Mouse (Mus musculus): ENCODE measurements at regions not wholly inside any gene's neighbourhood (a gene's known extent, or its start where the extent isn't known, plus 50 kb on each side); places are given as distances from the start of the nearest gene placed in this dataset.
A peak's percentile ranks its signal among the peaks of the same experiment; 100 is the strongest.

GRCm38 (mm10) chr14:71486176-71486970 lies 886.7 kb upstream of the Fam160b2 start:
- DNase-seq (ENCODE audit: low read depth, low spot score) = peak; percentile 63

DNA sequence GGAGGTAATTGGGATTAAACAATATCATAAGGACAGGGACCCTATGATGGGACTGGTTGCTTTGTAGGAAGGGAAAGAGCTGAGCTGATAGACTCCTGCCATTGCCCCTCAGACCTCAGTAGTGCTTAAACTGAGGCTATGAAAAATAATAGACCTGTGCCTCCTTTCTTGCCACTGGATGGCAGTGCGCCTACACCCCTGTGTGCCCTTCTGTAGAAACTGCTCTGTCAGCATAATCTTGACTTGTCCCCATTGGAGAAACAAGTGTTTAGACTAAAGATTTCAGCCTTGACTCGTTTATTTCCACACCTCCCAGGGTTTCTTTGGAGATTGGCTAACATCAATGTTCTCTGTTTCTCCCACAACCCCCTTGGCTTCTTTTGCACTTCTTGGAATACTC lies 876.0 kb upstream of the Fam160b2 start:
- DNase-seq (ENCODE audit: low read depth, low spot score) = peak; percentile 66

- peak; percentile 31 for DNase-seq (ENCODE audit: low read depth, low spot score)
These were observed 874.3 kb upstream of the Fam160b2 start for GRCm38 (mm10) chr14:71473907-71474306.

DNA sequence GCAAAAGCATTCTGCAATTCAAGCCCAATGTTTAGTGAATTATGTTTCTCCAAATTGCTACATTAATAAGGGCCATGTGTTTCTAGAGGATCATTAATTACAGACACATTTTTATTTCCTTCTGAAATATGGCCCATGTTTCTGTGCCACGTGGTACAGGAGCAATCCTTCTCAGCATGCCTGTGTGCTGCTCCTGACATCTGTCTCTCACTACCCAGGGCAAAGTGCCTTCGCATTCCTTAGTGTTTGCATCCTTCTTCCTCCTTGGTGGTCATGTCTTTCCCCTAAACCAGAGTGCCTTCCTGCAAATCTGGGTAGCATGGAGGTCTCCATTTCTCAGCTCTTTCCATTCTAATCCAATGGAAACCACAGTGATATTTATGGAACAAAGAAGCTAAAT lies 832.7 kb upstream of the Fam160b2 start:
- DNase-seq (ENCODE audit: low read depth, low spot score) = no peak

Measured in brain, adult 2 months (tissue).